Mouse (Mus musculus): Measurements from ENCODE around the gene Zer1. TPM values are rescaled to one million over a fixed set of nuclear protein-coding genes. Genes with fewer than 3 reads are reported as not detected.

Gene Zer1
- 7.1 and 21.2 TPM in 2 replicates for polyA plus RNA-seq (2012; ENCODE audit: low replicate concordance)

GRCm38 (mm10) chr2:30124472-30125274, at the start of gene Zer1:
TSS of gene Zer1 (minus strand) at chr2:30124585.

GRCm38 (mm10) chr2:30171371-30171996, 47.1 kb upstream of the Zer1 start, which contains the start of gene Endog:
TSS of gene Endog (plus strand) at chr2:30171493.

GRCm38 (mm10) chr2:30133613-30134377, 9.4 kb upstream of the Zer1 start, which contains the start of gene Tbc1d13:
TSS of gene Tbc1d13 (plus strand) at chr2:30133746.

GRCm38 (mm10) chr2:30093471-30094207, 30.7 kb downstream of the Zer1 start, which contains the start of gene Zdhhc12:
TSS of gene Zdhhc12 (minus strand) at chr2:30093648.

GRCm38 (mm10) chr2:30077502-30078348, 46.7 kb downstream of the Zer1 start, which contains the start of gene Pkn3:
TSS of gene Pkn3 (plus strand) at chr2:30077684.

GRCm38 (mm10) chr2:30057223-30057904, 67.0 kb downstream of the Zer1 start, which contains the start of gene Set:
TSS of gene Set (plus strand) at chr2:30057378.

GRCm38 (mm10) chr2:30048699-30049388, 75.5 kb downstream of the Zer1 start, which contains the start of gene Wdr34:
TSS of gene Wdr34 (minus strand) at chr2:30048881.

Other genes with a start within 250 kb of the Zer1 start
- gene Odf2, start 235.4 kb downstream of the Zer1 start, polyA plus RNA-seq (2012; ENCODE audit: low replicate concordance): 13.7 and 24.7 TPM in 2 replicates
- 34.6 and 62.6 TPM in 2 replicates for gene Gle1, start 189.2 kb downstream of the Zer1 start, polyA plus RNA-seq (2012; ENCODE audit: low replicate concordance)
- gene Sptan1, start 159.0 kb downstream of the Zer1 start, polyA plus RNA-seq (2012; ENCODE audit: low replicate concordance): 7.5 and 9.6 TPM in 2 replicates
- 15.7 and 34.5 TPM in 2 replicates for gene Wdr34, start 75.7 kb downstream of the Zer1 start, polyA plus RNA-seq (2012; ENCODE audit: low replicate concordance)
- gene Set, start 67.2 kb downstream of the Zer1 start, polyA plus RNA-seq (2012; ENCODE audit: low replicate concordance): 296 and 346 TPM in 2 replicates
- 6.7 and 9.1 TPM in 2 replicates for gene Pkn3, start 46.9 kb downstream of the Zer1 start, polyA plus RNA-seq (2012; ENCODE audit: low replicate concordance)
- 14.6 and 43.7 TPM in 2 replicates for gene Zdhhc12, start 30.9 kb downstream of the Zer1 start, polyA plus RNA-seq (2012; ENCODE audit: low replicate concordance)
- gene Tbc1d13, start 9.2 kb upstream of the Zer1 start, polyA plus RNA-seq (2012; ENCODE audit: low replicate concordance): 17.0 and 31.5 TPM in 2 replicates
- 23.2 and 24.5 TPM in 2 replicates for gene Endog, start 46.9 kb upstream of the Zer1 start, polyA plus RNA-seq (2012; ENCODE audit: low replicate concordance)
- 30.2 and 41.2 TPM in 2 replicates for gene Spout1, start 53.9 kb upstream of the Zer1 start, polyA plus RNA-seq (2012; ENCODE audit: low replicate concordance)
- gene Kyat1, start 81.3 kb upstream of the Zer1 start, polyA plus RNA-seq (2012; ENCODE audit: low replicate concordance): 2.2 and 14.6 TPM in 2 replicates
- gene Lrrc8a, start 113.1 kb upstream of the Zer1 start, polyA plus RNA-seq (2012; ENCODE audit: low replicate concordance): 6.1 and 9.8 TPM in 2 replicates
- gene Gm28035, start 116.0 kb upstream of the Zer1 start, polyA plus RNA-seq (2012; ENCODE audit: low replicate concordance): 1.7 and 3.0 TPM in 2 replicates
- 3.2 and 7.0 TPM in 2 replicates for gene Phyhd1, start 141.6 kb upstream of the Zer1 start, polyA plus RNA-seq (2012; ENCODE audit: low replicate concordance)
- gene Gm28038, start 156.5 kb upstream of the Zer1 start, polyA plus RNA-seq (2012; ENCODE audit: low replicate concordance): not detected in 2 replicates
- gene Dolk, start 161.7 kb upstream of the Zer1 start, polyA plus RNA-seq (2012; ENCODE audit: low replicate concordance): 3.2 and 10.1 TPM in 2 replicates
- 95.1 and 191 TPM in 2 replicates for gene Nup188, start 161.8 kb upstream of the Zer1 start, polyA plus RNA-seq (2012; ENCODE audit: low replicate concordance)
- 47.2 and 50.4 TPM in 2 replicates for gene Sh3glb2, start 234.8 kb upstream of the Zer1 start, polyA plus RNA-seq (2012; ENCODE audit: low replicate concordance)
- 17.5 and 19.1 TPM in 2 replicates for gene Miga2, start 239.6 kb upstream of the Zer1 start, polyA plus RNA-seq (2012; ENCODE audit: low replicate concordance)

Data from leukemia stem cell, adult 10-12 weeks (primary cell).